Mouse (Mus musculus) brown adipose tissue, adult 24 weeks (tissue): Measurements from ENCODE around the gene Arl3. TPM values are rescaled to one million over a fixed set of nuclear protein-coding genes. Genes with fewer than 3 reads are reported as not detected.
A peak's percentile ranks its signal among the peaks of the same experiment; 100 is the strongest.

Source experiments
- H3K27ac ChIP-seq: fragments of 200-500 bp; replicated peaks from 2 replicates; pipeline ENCODE4 v1.5.1; 2012; ENCODE audit warnings: low read depth, mild to moderate bottlenecking, low read length
- H3K4me1 ChIP-seq: fragments of 200-500 bp; 2 replicates; pipeline ENCODE4 v1.6.1; 2012; ENCODE audit warnings: low read length, mixed read lengths; ENCODE audit not compliant: control insufficient read depth, insufficient read depth, insufficient read length
- H3K4me3 ChIP-seq: fragments of 200-500 bp; 2 replicates; pipeline ENCODE4 v1.5.1; 2012; ENCODE audit warnings: low read depth, mild to moderate bottlenecking, low read length, moderate library complexity; ENCODE audit not compliant: insufficient read depth
- polyA plus RNA-seq: library from polyadenylated mRNA; stranded (reverse); fragments of >200 nt; gene quantifications from 2 replicates; pipeline ENCODE4 v1.2.4, GENCODE M21; 2012; ENCODE audit not compliant: missing spikeins, insufficient read depth, insufficient read length

The Arl3 gene
- polyA plus RNA-seq, 1 experiment = 58.1 TPM

DNA sequence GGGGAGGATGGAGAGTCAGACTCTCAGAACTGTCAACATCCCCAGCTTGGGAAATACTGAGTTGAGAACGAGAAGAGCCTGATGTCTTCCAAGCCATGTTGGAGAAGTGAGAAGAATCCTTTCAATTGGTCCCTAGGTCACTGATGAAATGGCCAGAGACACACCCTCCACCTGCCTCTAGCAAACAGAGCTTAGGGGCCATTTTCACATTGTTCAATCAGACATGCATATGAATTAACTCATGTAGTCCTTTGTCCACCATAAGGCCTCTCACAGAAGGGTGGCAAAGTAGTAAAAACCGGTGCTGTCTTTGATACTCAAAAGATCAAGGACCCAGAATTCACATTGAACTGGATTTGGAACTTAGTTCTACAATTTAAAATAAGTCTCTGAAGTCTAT is 75.8 kb downstream of the Arl3 start:
- Histone ChIP-seq H3K27ac (no peak overlapping the region), H3K4me3 (no peak overlapping the region), H3K4me1 (no peaks in the 10 kb centered on the region)

DNA sequence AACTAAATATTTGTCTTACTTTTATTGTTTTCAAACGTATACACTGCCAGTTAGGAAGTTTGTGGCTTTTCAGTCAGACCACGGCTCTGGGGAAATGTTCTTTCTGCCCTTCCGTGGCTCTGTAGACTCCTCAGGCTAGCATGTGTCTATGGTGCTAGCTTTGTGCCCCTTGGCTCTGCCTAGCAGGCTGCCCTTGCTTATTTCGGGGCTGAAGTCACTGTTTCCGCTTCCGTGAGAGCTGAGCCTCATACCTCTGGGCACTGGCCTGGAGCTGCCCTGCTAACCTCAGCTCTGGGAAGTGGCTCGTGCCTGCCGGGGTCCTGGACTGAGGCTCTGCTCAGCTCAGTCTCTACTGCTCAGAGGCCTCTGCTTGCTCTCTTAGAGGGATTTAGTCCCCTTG is 77.9 kb downstream of the Arl3 start:
- Histone ChIP-seq H3K4me3 (no peak overlapping the region), H3K4me1 (peaks cover 3% of the 10 kb centered on the region; the same call in 1 of the 2 replicates), H3K27ac (no peak overlapping the region)

DNA sequence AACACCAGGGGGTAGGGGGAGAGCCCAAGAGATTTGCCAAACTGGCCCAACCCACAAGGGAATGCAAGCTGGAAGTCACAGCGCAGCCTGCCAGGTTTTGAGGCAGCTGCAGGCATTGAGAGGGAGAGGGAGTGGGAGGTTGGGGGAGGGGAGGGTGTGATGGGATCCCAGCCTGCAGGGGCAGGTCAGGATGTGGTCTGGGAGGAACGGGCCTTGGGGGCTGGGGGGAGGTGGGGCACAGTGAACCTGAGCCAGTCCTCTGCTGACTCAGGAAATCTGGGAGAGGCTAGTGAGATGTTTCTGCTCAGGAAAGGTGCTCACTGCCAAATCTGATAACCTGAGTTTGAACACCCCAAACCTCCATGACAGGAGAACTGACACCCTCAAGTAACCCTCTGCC is 82.4 kb downstream of the Arl3 start:
- Histone ChIP-seq H3K4me3 (no peak overlapping the region), H3K4me1 (peaks cover 8% of the 10 kb centered on the region; the same call in 1 of the 2 replicates), H3K27ac (no peak overlapping the region)

DNA sequence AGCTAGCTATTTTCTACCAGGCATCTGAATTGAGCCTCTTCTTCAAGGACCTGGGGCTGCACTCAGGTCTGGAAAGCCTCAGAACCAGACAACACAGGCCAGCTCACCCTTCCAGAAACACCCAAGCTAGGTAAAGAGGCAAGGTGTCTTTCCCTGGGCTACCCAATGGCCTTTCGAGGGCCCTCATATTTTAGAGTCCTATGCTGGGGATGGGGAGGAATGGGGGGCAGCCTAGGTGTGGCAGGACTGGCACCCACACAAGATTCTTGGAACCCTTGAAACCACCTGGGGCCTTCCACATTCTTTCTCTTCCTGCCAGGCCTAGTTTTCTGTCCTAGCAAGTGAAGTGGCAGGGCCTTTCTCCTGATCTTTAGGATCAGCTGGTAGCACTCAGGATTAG is 83.5 kb downstream of the Arl3 start:
- Histone ChIP-seq H3K4me3 (no peak overlapping the region), H3K4me1 (peaks cover 18% of the 10 kb centered on the region; the same call in 1 of the 2 replicates), H3K27ac (no peak overlapping the region)

DNA sequence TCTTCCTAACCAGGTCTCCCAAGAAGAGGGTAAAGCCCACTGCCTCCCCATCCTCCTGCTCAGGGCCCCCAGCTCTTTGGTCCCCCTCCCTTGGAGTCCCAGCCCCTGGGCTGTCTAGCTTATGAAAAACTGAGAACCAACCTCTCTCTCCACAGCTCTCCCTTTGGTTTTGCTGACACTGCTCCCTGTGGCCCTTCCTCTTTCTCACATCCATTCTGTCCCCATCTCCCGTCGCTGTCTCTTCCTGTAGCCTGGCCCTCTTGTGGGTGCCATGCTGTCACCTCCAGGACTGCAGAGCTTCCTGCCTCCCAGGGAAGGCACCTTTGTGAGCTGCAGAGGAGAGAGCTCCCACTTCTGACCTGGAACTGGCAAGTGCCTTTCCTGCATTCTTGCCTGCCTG is 86.3 kb downstream of the Arl3 start:
- Histone ChIP-seq H3K27ac (peak overlapping the region; percentile 39; the same call in 1 of the 2 replicates), H3K4me1 (peaks cover 36% of the 10 kb centered on the region), H3K4me3 (no peak overlapping the region)

DNA sequence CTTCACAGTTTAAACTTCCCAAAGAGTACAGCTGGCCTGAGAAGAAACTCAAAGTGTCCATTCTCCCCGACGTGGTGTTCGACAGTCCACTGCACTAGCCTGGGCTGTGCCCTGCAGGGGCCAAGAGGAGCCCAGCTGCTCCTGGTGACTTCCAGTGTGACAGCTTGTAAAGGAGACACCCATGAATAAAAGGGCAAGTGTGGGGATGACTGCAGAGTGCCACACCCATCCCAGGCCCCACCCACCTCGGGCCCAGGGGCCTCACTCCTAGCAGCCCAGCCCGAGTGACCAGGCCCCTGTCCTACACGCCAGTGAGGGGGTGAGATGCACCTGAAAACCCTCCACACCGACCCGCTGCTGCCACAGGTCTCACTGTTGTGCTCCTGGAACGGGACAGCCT is 87.2 kb downstream of the Arl3 start:
- no peak overlapping the region for H3K4me3 ChIP-seq
- H3K4me1 ChIP-seq = peaks cover 36% of the 10 kb centered on the region
- peak overlapping the region; percentile 5; the same call in 1 of the 2 replicates for H3K27ac ChIP-seq

DNA sequence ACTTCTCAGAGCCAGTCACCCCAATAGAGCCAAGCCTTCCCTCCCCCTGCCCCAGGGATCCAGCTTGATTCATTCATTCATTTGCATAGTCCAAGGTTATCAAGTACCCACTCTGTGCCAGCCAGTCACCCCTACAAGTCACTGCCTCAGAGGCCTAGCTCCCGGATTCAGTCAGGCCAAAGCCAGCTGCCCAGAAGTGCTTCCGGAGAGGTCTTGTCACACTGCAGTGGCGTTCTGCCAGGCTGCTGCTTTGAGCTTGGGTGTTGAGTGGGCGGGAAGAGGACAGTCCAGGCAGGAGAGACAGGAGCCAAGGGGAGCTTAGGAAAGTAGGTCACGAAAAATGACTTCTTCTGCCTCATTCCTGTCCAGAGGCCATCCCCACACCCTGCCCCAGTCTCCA is 88.5 kb downstream of the Arl3 start:
- peaks cover 40% of the 10 kb centered on the region for H3K4me1 ChIP-seq
- peak overlapping the region; percentile 42 for H3K27ac ChIP-seq
- no peak overlapping the region for H3K4me3 ChIP-seq

DNA sequence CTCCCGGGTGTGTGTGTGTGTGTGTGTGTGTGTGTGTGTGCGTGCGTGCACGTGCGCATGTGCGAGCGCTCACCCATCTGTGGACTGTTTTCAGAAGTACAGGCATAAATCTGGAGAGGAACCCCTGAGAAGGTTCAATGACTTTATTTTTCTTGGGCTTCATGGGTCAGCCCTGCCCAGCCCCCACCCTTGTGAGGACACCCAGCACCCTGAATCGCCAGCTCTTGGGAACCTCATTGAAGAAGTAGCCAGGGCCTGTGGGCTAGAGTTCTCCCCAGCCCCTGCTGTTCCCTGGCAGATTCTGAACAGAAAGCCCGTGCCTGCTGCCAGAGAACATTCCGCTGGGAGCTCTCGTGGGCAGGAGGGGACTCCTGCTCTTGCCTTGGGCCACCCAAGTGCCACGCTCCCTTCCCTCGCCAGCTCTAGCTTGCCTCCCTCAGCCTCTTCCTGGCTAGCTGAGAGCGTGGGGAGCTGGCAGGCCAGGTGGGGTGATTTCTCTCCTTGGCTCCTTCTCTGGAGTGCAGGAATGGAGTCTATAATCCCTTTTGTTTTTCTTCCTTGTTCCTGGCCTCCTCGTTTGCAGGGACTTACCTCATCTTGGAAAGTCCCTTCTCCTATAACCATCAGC is 89.2 kb downstream of the Arl3 start:
- Histone ChIP-seq H3K4me1 (peaks cover 45% of the 10 kb centered on the region), H3K27ac (peak overlapping the region; percentile 42), H3K4me3 (no peak overlapping the region)

DNA sequence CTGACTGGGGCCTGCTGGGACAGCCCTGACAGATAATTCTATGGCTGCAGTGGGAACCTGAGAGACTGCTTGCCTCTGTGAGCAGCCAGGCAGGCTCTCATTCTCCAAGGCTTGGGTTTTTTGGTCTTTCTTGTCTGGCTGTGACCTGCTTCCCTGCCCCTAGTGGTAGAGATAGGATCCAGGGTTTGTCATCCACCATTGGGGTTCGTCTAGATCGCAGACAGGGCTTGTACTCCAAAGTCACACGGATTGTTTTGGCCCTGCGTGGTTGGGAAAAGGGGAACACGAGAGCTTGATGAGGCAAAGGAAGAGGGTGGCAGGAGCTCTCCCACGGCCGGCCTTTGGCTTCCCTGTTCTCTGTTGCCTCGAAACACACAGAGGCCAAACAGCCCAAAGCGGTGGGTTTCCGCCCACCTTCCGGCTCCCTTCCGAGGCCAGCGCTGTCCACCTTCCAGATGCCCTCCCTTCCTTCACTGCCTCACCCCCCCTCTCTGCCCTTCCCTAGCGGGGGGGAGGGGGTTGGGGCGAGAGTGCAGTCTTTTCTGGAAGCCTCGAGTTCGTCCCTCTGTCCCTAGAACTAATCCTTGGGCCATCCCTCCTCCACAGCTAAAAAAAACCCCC is 90.0 kb downstream of the Arl3 start:
- Histone ChIP-seq H3K4me1 (peaks cover 52% of the 10 kb centered on the region), H3K27ac (0 out of 2 replicates have a peak overlapping the region, but pooled peaks have one; percentile 15)

DNA sequence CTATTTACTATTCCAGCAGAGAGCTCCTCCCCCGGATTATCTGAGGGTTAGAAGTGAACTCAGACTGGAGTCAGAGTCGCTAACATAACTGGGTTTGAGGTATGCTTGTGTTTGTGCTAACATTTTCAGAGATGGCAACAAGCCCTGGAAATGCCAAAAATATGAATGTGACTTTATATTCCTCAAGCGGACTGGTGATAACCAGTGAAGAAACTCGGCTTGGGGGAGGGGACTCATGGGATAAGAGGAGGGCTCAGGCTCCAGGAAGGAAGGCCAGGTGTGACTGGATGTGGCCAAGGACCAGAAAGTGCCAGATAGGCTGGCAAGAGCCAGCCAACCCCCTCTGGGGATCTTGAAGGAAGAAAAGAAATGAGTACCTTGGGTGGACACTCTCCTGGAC is 91.2 kb downstream of the Arl3 start:
- H3K4me3 ChIP-seq = no peak overlapping the region
- peaks cover 62% of the 10 kb centered on the region for H3K4me1 ChIP-seq
- no peak overlapping the region for H3K27ac ChIP-seq

More for the DNA sequence above, 90.0 kb downstream of the Arl3 start:
- no peak overlapping the region for H3K4me3 ChIP-seq

DNA sequence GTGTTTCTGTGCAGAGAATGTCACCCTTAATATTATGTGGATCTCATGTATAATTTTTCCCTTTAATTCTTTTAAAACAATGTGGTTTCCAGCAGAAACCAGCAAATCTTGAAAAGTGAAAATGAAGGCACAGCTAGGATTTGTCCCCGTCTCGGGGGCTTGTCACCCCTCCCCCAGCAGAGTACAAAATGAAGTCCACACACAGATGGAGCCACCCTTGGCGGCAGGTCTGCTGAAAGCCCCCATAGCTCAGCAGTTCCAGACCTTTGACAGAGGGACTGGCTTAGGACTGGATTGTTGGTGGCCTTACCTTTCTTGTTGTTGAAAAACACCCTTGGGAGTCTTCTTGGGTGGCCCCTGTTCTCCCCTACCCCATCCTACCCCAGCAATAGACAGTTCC is 91.6 kb downstream of the Arl3 start:
- Histone ChIP-seq H3K27ac (no peak overlapping the region), H3K4me1 (peaks cover 62% of the 10 kb centered on the region), H3K4me3 (no peak overlapping the region)

Other genes starting within 250 kb of the Arl3 start
- 1.4 TPM in 1 of 2 replicates, not detected in the other for gene Psd, start 246.0 kb downstream of the Arl3 start, polyA plus RNA-seq
- 5.9 and 8.9 TPM in 2 replicates for gene Fbxl15, start 245.0 kb downstream of the Arl3 start, polyA plus RNA-seq
- 61.9 and 67.2 TPM in 2 replicates for gene Cuedc2, start 234.5 kb downstream of the Arl3 start, polyA plus RNA-seq
- 1.0 and 2.6 TPM in 2 replicates for gene Mfsd13a, start 232.1 kb downstream of the Arl3 start, polyA plus RNA-seq
- not detected in 2 replicates for gene 2310034G01Rik, start 222.9 kb downstream of the Arl3 start, polyA plus RNA-seq
- 63.5 and 78.7 TPM in 2 replicates for gene Actr1a, start 177.4 kb downstream of the Arl3 start, polyA plus RNA-seq
- 6.8 and 6.9 TPM in 2 replicates for gene Sufu, start 176.3 kb downstream of the Arl3 start, polyA plus RNA-seq
- 12.4 and 17.4 TPM in 2 replicates for gene Trim8, start 71.5 kb downstream of the Arl3 start, polyA plus RNA-seq
- 3.8 and 6.4 TPM in 2 replicates for gene Sfxn2, start 167 bp upstream of the Arl3 start, polyA plus RNA-seq
- 18.9 and 24.4 TPM in 2 replicates for gene Wbp1l, start 25.9 kb upstream of the Arl3 start, polyA plus RNA-seq
- gene Cyp17a1, start 100.0 kb upstream of the Arl3 start, polyA plus RNA-seq = not detected in 2 replicates
- 20.4 and 24.7 TPM in 2 replicates for gene Borcs7, start 116.7 kb upstream of the Arl3 start, polyA plus RNA-seq
- 10.1 and 13.3 TPM in 2 replicates for gene As3mt, start 134.3 kb upstream of the Arl3 start, polyA plus RNA-seq
- gene Cnnm2, start 188.4 kb upstream of the Arl3 start, polyA plus RNA-seq = 27.5 and 28.7 TPM in 2 replicates